Mouse (Mus musculus): Measurements from ENCODE around the gene Pbxip1. TPM values are rescaled to one million over a fixed set of nuclear protein-coding genes. Genes with fewer than 3 reads are reported as not detected.

Gene Pbxip1
- total RNA-seq (2015; ENCODE audit: low replicate concordance), result 1.8 and 2.1 TPM in 2 replicates
- 2.7 and 4.1 TPM in 2 replicates for total RNA-seq (2017; ENCODE audit: low replicate concordance)

DNA sequence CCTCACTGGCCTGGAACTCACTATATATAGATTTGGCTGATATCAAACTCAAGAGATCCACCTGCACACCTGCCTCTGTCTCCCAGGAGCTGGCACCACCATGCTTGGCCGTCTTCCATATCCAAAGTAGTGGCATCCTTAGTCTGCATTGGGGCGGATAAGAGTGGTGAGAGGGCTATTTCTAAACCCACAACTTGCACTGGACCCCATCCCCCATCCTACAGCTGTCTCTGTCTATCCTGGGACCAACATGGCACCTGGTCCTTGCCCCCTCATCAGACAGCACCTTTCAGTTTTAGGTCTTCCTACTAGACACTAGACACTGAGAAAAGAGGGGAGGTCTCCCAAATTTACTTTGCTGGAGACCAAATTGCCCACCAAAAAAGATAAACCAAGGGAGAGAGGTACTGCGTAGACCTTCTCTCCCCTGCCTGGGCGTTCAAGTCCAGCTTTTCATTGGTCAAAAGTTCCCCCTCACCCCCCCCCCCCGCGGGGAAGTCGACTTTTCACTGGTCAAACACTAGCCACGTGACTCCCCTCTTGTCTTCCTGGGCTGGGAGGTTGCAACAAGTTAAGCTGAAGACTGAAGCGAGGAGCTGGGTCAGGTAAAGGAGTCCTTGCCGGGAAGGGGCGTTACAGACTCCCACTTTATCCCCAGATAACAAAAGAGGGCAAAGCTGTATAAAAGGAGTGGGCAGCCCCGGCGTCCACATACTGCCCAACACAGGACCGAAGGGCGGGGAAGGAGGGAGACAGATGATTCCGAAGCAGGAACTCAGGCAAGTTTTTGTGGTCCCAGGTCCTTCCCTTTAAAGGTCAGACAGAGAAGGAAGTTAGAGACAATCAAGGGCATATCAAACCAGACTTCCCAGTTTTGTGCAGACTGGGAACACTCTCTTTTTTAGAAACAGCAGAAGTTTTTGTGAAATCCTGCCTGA lies at the start of gene Pbxip1:
Pbxip1 (plus strand) TSS at position 531 of the 938 bp plus-strand sequence.
- ATAC-seq (replicated peaks; ENCODE audit: low FRiP score, poor library complexity, severe bottlenecking), result peak; percentile 78

DNA sequence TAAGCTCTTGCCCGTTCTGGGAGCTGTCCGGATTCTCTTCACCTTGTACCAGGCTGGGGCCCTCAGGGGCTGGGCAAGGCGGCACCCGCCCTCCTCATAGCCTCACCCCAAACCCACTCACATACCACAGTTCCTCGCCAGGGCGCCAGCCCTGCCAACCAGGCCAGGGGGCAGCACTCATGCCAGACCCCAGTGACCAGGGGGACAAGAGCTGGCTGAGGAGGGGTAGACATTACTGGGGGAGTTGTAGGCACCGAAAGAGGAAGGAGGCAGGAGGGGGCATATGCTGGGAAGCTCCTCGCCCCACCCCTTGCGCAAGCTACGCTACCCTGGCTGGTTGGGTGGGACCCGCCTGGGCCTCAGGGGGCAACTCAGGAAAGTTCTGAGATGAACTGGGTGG lies 48.9 kb upstream of the Pbxip1 start:
- ATAC-seq (replicated peaks; ENCODE audit: low FRiP score, poor library complexity, severe bottlenecking), result no peak

DNA sequence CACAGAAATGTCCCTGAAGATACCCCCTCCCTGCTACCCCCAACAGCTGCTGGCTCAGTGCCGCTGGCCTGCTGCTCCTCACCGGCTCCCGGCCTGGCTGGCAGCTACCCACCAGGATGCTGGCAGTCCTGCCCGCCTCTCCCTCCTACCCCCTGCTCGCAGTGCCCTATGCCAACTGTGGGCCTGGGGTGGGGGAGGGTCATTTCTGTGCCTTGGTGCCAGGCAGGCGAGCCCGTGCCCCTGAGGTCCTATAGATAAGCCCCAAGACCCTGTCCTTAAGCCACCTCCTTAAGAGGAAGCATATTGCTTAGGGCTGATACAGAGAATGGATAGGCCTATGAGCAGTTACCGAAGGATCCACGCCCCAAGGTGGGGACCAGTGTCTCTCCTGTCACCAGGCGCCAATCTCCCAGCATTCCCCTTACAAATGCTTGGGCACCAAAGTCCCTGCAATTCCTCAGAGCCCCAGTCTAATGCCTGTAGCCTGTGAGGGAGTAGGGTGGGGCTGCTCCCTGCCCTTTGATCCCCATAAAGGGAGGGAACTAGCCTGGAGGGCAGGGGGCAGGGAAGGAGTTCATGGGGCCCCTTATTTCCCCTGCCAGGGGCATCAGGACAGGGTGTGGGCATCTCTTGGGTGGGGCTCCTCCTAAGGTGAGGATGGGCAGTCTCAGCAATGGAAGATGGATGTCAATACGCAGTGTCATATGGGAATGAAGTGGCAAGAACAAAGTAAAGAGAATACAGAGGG lies 48.2 kb upstream of the Pbxip1 start:
- no peak for ATAC-seq (replicated peaks; ENCODE audit: low FRiP score, poor library complexity, severe bottlenecking)

DNA sequence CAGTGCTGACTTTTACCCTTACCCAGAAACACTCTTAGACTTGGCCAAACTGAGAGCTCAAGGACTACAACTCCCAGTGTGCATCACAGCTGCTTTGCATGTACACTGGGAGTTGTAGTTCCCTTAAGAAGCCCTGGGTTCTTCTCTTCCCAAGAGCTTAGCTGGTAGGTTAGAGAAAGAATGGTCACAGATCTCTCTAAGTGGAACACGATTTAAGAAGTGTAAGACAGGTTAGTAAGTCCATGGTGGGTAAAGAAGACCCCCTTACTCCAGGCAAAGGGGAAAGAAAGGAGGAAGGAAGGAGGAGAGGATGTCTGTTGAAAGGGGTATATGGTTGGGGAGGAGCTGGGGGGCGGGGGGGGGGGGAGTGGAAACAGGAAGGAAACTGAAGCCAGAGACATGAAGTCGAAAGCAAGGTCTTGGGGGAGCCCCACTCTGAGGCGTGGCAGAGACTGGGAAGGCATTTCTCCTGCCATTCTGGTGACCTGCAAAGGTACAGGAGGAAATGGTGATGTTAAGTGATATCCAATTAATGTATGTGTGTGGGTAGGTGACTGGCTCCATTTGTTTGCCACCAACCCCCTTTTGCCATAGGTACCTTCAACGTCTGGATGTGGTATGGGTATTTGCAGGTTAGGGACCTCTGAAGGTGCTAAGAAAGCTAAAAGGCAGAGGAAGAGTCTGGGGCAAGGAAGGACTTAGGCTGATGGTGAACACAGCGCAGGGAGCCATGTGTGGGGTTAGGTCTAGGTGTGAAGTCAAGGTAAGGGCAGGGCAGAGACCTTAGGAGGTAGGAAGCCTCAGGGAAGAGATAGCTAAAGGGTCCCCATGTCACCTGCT lies 47.4 kb upstream of the Pbxip1 start:
- no peak for ATAC-seq (replicated peaks; ENCODE audit: low FRiP score, poor library complexity, severe bottlenecking)

DNA sequence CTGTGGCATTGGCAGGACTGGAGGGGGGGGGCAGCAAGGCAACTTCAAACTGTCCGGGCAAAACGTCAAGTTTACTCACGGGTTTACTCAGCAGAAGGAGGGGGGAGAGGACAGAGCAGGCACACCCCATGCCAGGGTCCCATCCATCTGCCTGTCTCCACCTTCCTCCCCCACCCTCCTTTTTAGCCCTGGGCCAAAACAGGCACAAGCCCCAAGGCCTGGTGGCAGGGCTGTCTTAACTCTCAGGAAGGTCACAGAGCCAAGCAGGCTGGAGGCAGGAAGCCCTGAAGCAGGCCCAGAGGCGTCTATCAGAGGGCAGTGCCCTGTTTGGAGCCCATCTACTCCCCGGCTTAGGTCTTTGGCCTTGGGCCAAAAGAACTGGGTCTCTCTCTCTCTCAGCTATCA lies 46.4 kb upstream of the Pbxip1 start:
- ATAC-seq (replicated peaks; ENCODE audit: low FRiP score, poor library complexity, severe bottlenecking), result no peak

DNA sequence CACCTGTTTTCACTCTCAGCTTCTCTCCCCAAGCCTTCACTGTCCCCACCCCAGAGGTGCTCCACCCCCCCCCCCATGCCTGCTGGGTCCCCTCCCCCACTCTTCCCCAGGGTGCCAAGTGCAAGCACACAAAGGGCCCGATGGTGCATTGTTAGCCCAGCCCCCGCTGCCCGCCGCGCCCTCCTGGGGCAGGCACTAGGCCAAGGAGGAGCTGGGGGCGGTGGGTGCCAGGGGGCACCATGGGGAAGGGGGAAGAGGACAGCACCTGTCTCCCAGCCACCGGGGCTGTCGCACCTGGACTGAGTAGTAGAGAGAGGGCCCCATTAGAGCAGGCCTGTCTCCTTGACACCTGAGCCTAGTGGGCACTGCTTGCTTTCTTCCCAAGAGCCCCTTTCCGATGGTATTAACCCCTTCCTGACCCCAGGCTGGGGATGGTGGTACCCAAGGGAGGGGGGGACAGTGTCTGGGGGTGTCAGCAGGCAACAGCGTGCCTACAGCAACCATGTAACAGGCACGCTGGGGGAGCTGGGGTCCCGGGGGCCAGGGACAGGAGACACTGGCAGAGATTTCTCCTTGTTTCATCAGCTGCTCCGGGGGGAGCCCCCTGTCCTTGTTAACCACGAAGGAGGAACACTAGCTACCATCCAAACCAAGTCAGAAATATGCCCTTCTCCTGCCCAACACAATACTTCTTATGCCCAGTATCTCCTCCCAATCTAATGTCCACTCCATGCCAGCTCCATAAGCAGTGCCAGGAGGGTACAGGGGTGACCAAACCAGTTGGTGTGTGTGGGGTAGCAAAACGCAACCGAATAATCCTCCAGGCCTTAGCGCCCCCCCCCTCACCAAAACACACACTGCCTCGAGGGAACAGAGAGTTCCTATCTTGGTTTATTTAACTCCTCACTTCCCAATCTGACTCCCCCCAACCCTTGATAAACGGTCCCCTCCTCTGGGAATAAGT lies 45.5 kb upstream of the Pbxip1 start:
- no peak for ATAC-seq (replicated peaks; ENCODE audit: low FRiP score, poor library complexity, severe bottlenecking)

DNA sequence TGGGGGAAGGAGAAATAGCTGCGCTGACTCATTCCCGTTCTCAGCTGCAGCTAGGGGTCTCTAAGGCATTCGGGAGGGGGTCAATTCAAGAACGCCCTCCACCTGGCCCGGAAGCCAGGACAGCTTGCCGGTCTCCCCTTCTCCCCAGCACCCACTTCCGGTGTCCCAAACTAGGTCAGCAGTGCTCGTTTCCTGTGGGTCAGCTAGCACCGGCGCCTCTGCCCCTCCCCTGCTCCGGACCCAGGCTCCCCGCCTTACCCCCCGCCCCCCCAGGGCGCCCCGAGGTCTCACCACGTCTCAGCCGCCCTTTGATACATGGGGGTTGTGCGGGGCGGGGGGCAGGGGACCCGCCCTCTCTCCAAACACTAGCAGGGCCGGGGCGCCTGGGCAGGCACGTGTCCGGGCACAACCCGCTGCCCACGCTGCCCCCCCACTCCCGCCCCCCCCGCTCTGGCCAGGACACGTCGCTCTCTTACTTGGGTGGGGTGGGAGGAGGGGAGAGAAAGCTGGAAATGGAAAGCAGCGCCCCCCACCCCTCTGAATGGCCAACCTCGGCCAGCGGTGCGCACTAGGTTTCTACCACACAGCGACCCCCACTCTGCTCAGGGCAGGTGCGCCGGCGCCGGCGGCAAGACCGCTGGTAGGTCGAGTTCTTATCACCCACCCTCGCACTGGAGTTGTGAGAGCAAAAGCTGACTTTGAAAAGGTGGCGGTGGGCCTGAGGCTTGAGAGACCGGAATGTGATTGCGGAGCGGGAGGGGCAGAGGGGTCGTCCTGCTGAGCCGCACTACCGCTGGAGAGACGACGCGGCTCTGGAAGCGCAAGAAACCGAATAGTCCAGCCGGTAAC lies 44.6 kb upstream of the Pbxip1 start:
- ATAC-seq (replicated peaks; ENCODE audit: low FRiP score, poor library complexity, severe bottlenecking), result no peak

DNA sequence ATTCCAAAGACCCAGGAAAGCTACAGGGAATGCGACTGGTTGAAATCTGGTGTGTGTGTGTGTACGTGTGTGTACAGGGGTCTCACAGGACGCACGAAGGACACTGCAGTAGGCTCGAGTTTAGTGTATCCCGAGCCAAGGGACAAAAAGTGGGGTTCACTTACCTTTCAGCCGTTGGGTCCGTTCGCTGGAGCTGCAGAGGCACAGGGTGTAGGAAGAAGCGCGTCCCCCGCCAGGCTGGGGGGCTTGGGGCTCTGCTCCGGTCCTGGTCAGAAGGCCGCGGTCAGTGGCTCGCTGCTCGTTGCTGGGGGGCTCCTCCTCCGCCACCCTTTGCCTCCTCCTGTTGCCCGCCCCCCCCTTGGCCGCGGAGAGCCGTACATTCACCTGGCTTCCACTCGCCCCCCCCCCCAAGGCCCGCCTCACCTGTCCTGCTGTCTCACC lies 43.6 kb upstream of the Pbxip1 start:
- ATAC-seq (replicated peaks; ENCODE audit: low FRiP score, poor library complexity, severe bottlenecking), result no peak

DNA sequence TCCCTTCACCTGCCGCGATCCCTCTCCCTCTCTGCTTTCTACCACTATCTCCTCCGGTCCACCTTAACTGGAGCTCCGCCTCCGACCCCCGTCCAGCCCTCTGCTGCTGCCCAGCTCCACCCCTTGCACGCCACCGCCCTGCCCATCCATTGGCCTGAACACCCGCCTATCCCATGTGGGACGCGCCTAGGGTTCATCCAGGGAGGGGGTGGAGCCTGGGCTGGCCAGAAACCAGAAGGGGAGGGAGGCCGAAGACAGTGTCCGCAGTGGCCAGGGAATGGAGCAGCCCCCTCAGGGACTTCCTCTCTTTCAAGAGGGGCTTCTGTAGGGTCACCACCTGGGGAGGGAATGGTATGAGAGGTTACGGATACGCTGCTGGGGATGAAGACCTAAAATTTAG lies 42.9 kb upstream of the Pbxip1 start:
- peak; percentile 89 for ATAC-seq (replicated peaks; ENCODE audit: low FRiP score, poor library complexity, severe bottlenecking)

DNA sequence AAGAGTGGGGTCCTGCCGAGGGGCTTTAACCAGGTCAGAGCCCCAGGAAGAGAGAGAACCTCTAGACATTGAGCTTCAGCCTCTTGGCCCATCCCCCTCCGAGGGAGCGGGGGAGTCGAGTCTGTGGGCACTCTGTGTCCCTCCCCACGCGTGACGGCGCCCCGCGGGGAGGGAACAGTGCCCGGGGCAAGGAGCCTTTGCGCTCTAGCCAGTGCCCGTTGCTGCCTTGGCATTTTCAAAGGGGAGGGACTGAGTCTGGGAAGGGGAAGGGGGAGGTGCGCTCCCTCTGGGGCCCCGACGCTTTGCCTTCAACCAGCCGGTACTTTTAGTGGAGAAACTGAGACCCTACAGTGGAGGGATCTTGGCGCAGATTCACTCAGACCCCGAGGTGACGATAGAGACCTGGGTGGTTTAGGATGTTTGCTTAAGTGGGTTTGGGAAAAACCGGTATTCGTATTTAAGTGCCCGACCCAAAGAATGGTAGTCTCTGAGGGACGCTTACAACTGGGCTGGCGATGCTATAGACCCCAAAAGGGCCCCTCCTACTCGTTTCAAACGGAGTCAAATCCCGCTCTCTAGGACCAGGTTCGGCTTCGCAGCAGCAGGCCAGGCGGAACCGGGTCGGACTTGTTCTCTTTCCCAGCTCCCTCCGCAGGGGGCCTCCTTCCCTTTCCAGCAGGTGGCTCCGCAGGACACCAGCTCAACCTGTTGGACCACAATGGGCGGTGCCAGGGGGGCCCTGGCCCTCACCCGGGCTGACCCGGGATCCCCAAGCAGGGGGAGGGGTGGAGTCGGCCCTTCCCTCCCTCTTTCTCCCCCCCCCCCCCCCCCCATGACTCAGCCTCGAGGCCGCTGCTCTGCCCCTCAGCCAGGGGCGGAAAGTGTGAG lies 42.3 kb upstream of the Pbxip1 start, which contains the start of gene Zbtb7b:
Zbtb7b (minus strand) TSS at position 771 of the 888 bp plus-strand sequence.
- ATAC-seq (replicated peaks; ENCODE audit: low FRiP score, poor library complexity, severe bottlenecking), result peak; percentile 63

DNA sequence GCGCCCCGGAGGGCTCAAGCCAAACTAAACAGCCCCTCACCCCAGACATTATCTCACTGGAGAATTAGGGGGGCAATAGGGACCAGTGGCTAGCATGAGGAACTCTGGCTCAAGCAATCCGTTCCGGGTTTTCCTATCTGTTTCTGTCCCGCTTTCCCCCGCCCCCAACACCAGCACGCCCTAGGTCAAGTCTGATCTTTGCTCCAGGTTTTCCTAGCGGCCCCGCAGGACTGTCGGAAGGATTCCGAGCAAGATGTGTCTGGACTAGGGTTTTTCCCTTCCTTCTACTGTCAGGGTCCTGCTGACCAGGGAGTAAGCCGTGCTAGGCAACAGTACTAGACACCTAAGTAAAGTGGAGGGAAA lies 41.6 kb upstream of the Pbxip1 start:
- ATAC-seq (replicated peaks; ENCODE audit: low FRiP score, poor library complexity, severe bottlenecking), result peak; percentile 53

DNA sequence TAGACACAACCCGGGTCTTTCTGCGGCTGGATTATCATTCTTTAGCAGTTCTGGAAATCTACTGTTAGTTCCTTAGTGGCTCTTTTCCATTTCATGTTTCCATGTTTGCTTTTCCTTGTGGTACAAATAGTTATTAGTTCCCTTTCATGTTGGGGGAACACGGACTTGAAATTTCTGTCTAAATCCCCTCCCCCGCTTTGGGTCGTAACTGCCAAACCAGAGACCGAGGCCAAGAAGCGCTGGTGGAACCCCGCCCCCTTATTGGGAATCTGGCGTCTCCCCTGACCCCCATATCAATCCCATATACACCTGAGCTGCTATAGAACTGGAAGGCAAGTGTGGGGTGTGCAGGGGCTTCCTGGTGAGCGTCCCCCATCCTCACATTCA lies 41.1 kb upstream of the Pbxip1 start:
- no peak for ATAC-seq (replicated peaks; ENCODE audit: low FRiP score, poor library complexity, severe bottlenecking)

DNA sequence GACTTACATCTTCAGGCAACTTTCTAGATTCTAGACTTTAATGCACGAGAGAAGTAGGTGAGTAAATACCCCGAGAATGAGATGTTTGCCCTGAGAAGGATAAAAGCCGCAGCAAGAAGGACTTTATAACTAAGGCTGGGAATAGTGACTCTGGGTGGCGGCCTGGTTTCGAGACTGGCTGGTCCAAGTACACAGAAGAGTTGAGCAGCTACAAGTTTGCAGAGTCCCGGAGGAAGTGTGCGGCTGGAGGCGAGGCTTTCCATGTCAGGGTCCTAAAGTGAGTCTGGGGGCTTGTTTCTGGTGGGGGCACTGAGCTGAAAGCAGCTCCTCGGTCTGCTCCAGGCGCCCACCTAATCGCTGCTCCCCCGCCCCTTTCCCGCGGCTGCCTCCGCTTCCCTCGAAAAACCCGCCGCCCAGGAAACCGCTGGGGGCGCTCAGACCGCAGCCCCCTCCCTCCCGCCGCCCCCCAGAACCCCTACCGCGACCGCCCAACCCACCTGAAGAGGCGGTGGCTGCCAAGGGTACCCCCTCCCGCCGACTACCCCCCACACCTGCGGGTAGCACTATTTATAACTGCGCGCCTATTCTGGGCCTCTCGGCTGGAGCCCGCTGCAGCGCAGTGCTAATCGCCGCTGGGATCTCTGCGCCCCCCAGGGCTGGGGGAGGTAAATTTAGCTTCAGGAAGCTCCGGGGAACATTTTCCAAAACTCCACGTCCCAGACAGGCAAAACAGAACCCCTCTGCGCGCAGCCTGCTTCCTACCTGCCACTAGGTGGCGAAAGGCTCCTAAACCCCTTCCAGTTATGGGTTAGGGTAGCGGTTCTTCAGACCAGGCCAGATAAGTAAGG lies 40.5 kb upstream of the Pbxip1 start:
- ATAC-seq (replicated peaks; ENCODE audit: low FRiP score, poor library complexity, severe bottlenecking), result no peak

DNA sequence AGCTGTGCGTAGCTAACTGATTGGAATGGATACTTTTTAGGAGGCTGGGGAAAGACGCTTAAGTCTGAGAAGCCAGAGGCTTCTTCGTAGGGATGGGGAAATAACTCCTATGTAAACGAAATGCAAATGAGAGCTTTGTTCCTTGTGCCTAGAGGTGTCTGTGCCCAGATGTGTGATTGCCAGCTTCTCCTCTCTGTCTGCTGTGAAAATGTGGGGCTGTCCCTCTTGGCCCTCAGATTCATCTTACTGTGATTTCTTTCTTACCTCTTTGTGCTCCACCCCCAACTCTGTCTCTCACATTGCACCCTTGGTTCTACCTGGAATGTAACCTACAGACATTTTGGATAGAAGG lies 39.9 kb upstream of the Pbxip1 start:
- ATAC-seq (replicated peaks; ENCODE audit: low FRiP score, poor library complexity, severe bottlenecking), result no peak

DNA sequence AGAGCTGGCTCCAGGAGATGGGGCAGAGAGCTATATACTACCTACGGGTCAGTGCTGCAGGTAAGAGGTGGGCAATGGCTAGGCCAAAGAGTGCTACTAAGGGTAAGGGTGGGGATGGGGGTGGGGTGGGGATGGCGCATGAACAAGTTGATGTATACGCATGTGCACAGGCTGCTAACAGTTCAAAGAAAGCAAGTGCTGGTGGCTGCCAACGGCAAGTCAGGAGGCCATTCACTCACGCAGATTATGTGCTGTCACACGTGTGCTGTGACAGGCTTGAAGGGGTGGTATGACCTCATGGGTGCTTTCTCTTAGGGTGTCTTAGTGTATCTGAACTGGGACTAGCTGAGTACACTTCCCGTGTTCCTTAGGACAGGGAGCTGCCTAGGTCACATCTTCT lies 35.2 kb upstream of the Pbxip1 start:
- no peak for ATAC-seq (replicated peaks; ENCODE audit: low FRiP score, poor library complexity, severe bottlenecking)

DNA sequence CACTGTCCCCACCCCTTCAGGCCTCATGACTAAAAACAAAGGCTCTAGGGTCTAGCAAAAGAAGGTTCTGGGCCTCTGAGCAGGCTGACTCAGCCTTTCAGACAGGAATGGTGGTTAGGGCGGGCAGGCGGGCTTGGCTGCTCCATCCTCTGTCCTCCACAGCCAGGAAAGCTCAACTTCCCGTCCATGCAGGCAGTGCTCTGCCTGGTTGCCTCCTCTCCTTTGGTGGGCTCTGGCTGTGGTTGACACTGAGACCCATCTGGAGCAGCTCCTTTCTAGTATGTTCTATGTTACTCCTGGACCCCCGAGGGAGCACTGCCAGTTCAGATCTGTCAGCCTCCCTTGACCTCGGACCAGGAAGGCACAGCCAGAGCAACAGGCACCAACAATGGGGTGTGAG lies 33.8 kb upstream of the Pbxip1 start, which contains the start of gene Lenep:
Lenep (minus strand) TSS at position 101 of the 400 bp plus-strand sequence.
- no peak for ATAC-seq (replicated peaks; ENCODE audit: low FRiP score, poor library complexity, severe bottlenecking)
